Mouse (Mus musculus): Measurements from ENCODE around the gene Hist1h1d. TPM values are rescaled to one million over a fixed set of nuclear protein-coding genes. Genes with fewer than 3 reads are reported as not detected.
"Not testable (repeated sequence)": the region's sequence is repeated elsewhere in the genome, so short reads cannot be mapped to it uniquely, and the experiment has no call there.

Gene Hist1h1d
- total RNA-seq, 2 experiments from 2014 or later, result 6.4 to 6.6 TPM

DNA sequence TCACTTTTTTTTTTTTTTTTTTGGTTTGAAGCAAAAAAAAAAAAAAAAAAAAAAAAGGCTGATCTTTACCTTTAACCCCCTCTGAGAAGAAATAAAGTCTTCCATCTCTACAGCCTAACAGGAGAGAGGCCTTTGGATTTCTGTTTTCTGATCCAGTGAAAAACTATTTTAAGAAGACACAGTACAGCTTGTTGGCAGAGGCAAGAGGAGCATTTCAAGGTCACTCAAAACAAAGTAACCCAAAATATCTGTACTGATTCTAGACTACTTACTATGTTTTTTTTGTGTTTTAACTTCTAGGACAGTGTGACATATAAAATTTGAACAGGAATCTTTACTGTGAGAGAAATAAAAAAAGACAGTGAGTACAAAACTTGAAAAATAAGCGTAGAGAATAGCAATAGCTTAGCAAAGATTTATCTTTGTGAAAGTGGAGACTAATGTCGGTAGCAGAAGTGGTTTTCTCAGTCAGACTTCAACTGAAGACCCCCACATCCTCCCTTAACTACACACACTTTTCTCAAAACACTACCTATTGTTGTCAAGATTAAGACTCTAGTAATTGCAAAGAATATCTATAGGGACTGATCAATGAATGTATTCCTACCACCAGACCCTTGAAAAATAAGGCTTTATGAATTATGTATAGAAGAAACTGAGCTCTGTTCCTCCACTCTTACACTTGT is 23.4 kb upstream of the Hist1h1d start:
- no peak for DNase-seq (ENCODE audit: low spot score in 2 of 2)

DNA sequence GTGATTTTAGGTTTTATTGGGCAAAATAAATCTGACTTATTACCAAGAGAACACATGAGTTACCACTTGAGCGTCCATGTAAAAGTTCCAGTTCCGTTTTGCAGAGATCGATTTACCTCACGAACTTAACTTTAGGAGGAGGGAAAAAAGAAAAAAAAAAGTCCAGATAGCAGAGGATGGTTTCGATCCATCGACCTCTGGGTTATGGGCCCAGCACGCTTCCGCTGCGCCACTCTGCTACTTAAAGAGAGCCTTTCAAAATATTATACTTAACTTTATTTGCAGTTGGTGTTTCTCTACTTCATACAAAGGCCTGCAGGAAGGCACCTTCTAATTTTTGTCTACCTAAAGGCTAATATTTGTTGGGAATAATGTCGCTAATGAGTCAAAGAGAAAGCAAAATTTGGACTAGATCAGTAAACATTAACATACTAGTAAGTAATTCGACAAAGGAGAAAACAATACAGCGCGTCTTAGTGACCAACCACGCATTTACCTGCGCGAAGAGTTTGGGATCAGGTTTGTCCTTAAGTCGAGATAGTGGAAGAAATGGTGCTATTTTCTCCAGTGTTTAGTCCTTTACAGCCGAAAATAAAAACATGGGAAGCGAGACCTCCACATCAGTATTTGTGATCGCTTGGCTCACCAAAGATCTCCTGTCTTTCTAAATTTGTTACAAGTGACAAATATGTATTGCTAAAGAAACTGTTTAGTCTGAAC is 22.7 kb upstream of the Hist1h1d start:
- DNase-seq (ENCODE audit: low spot score in 2 of 2), result peak; percentile 71 to 76

DNA sequence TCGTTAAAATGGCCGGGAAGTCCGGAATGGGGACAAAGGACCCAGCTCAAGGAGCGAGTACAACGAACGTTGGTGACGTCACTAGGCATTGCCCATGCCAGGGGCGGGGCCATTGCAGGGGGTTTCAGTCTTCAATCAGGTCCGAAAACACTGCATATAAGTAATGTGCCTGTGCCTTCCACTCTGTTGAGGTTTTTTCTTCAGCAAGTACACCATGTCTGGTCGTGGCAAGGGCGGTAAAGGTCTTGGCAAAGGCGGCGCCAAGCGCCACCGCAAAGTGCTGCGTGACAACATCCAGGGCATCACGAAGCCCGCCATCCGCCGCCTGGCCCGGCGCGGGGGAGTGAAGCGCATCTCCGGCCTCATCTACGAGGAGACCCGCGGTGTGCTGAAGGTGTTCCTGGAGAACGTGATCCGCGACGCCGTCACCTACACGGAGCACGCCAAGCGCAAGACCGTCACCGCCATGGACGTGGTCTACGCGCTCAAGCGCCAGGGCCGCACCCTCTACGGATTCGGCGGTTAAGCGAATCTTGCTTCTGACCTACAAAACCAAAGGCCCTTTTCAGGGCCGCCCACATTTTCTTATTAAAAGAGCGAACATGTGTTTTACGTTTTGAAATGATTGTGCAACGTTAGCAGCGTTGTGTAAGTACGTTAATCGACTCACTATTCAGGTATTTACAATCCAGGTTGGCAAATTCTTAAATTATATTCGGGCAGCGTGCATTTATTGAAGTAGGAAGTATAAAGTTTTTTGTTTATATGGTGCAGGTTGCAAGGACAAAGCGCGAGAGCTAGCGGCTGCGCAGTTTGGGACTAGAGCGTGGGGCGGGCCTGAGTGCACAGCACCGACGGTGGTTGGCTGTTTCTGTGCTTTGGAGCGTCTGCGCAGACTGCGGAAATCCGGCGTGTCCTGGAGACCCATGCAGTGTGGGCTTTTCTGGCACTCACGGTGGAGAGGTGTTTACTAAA is 21.9 kb upstream of the Hist1h1d start, which contains the start of gene Hist1h4h:
Hist1h4h (plus strand) TSS at position 150 of the 975 bp plus-strand sequence.
- DNase-seq (ENCODE audit: low spot score in 2 of 2), result peak; percentile 95 to 96

DNA sequence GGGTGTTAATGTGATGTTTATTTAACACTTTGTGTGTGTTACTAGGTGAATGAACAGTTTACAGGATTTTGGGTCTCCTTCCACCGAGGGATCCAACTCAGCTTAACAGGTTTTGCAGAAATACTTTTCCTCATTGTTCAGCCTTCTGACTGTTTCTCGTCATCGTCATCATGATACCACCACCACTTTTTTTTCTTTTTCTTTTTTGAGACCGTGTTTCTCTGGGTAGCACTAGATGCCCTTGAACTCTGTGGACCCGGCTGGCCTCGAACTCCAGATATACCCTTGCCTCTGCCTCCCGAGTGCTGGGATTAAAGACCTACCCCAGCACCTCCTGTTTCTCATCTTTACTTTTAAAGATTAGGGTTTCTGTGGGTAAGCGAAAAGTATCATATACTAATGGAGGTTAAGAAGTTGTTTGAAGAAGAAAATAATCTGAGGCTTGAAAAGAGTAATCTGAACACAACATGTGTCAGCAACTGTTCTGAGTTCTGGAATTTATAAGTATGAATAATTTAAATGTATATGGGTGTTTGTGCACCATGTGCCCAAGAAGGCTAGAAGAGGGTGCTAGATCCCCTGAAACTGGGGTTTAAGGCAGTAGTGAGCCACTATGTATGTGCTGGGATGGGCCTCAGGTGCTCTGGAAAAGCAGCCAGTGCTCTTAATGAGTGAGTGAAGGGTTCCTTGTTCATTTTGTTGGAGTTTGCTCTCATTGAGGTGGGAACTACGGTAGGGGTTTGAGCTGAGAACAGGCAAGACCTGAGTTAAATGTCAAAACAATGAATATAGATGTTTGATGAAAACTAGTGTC is 20.6 kb upstream of the Hist1h1d start:
- DNase-seq (ENCODE audit: low spot score in 2 of 2), result no peak

DNA sequence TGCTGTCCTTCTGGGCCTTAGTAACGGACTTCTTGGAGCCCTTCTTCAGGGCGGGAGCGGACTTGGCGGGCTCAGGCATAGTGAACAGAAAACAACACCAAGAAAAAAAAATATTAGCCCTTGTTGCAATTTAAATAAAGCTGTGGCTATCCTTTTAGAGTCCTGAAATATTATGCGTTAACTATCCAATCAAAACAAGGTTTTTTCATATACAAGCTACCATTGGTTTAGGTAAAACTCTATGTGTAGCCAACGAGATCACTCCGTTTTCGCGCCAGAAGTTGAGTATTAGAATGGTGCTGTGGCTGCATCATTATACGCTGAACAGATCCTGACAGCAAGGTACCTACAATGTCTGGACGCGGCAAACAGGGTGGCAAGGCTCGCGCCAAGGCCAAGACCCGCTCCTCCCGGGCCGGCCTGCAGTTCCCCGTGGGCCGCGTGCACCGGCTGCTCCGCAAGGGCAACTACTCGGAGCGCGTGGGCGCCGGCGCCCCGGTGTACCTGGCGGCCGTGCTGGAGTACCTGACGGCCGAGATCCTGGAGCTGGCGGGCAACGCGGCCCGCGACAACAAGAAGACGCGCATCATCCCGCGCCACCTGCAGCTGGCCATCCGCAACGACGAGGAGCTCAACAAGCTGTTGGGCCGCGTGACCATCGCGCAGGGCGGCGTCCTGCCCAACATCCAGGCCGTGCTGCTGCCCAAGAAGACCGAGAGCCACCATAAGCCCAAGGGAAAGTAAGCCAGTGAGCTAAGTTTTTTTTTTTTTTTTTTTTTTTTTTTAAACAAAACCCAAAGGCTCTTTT is 19.3 kb upstream of the Hist1h1d start, which contains the start of gene Hist1h2af:
Hist1h2af (plus strand) TSS at position 347 of the 808 bp plus-strand sequence.
- DNase-seq (ENCODE audit: low spot score in 2 of 2), result peak; percentile 57 to 67

DNA sequence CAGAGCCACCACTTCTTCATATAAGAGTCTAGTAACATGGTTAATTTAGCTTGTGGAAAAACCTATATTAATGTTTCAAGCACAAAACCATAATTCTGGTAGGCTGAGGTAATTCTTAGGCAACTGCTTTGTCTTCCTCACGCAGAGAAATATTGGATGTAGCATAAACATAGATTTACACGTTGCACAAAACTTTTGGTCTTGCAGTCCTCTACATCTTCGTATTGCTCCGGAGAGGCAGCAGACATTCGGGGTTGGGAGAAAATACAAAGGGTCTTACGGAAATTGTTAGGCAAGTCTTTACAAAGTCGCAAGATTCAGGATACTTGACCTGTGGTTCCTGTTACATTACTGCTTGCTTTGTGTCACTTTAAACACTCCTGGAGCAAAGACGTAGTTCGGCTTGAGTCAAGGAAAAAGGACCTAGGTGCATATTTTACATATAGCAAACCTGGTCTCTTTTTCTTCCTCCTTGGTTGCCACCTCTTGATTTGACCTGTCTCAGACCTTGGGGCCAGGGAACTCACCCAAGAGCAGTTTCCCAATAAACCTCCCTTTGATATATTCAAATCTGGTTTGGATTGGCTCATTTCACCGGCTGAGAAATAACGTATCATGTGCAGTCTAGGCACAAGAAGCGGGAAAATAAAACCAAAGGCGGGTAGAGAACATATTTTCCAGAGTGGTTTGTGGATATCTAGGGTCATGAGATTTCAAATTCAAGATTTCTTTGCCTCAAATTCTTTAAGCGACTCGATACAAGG is 18.5 kb upstream of the Hist1h1d start:
- DNase-seq (ENCODE audit: low spot score in 2 of 2), result no peak

DNA sequence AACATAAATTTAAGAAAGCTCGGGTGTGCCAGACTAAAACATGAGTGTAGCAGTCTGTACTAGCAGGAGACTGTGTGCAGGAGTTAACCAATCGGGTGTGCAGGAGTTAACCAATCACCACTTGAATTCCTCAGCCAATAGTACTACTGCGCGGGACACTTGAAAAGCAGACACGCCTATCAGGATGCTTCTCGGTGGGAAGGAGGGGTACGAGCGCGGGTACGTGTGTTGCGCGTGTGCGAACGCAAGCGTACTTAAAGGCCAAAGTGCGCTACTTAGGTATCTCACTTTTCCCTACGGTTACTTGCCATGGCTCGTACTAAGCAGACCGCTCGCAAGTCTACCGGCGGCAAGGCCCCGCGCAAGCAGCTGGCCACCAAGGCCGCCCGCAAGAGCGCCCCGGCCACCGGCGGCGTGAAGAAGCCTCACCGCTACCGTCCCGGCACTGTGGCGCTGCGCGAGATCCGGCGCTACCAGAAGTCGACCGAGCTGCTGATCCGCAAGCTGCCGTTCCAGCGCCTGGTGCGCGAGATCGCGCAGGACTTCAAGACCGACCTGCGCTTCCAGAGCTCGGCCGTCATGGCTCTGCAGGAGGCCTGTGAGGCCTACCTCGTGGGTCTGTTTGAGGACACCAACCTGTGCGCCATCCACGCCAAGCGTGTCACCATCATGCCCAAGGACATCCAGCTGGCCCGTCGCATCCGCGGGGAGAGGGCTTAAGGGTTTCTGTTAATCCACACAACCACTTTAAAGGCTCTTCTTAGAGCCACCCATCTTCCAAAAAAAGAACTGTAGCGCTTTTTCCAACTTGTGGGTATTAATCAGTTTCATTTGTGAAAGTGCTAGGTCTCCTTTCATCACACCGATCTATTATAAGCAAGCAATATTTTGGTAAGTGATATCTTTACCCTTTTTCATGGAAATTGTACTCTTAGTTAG is 17.7 kb upstream of the Hist1h1d start, which contains the start of gene Hist1h3g:
Hist1h3g (plus strand) TSS at position 286 of the 939 bp plus-strand sequence.
- peak; percentile 92 to 94 for DNase-seq (ENCODE audit: low spot score in 2 of 2)

DNA sequence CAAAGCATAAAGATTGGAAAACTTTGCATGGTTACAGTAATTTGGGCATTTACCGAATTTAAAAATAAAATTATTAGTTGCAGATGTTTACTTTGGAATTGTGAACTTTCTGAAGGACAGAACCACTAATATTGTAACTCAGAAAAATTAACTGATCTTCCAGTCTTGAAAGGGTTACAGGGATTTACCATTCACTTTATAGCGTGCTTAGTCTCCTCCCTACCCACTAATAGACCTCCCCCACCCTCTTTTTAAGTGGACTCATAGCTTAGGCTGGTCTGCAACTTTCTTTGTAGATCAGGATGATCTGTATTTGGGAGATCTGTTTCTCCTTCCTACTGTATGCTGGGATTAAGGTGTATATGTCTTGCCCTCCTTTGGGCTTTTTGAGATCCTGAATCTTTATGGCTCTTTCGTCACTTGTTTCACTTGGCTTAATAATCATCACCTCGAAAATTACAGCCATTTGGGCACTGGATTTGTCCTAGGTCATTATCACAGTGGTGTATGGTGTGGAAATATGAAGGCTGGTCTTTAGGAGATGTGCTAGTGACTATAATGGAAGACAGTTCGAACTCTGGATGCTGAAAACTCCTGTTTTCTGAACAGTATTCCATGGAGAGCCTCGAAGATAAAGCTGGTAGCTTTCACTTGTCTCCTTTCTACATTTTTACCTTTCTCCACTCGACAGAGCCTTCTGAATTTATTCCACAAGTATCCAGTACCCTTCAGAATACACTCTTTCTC is 16.8 kb upstream of the Hist1h1d start:
- DNase-seq (ENCODE audit: low spot score in 2 of 2), result no peak

DNA sequence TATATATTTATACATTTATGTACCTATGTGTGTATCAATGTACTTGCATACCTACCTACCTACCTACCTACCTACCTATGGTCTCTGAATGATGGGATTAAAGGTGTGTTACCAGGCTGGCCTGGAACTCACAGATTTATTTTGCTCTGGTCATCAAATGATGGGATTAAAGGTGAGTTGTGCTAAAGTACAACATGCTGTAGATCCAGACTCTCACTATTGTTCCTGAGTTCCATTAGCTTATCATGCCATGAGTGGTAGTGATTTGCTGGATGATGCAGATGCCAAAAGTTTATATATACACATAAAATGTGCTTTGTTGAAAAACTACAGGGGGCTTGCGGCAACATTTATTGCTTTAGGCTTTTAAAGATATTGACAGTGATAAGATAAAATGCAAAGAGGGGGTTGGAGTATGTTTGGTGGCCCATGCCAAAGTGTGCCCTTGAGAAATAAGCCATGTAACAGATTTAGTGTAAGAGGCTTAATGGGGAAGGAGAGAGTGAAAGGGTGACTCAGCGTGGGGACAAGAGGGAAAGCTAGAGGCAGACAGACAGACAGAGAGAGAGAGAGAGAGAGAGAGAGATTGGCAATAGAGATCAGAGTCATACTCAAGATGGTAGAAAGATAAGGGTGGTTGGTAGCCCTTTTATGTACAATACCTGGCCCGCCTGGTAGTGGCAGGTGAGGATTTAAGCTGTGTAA is 15.9 kb upstream of the Hist1h1d start:
- DNase-seq (ENCODE audit: low spot score in 2 of 2), result no peak

DNA sequence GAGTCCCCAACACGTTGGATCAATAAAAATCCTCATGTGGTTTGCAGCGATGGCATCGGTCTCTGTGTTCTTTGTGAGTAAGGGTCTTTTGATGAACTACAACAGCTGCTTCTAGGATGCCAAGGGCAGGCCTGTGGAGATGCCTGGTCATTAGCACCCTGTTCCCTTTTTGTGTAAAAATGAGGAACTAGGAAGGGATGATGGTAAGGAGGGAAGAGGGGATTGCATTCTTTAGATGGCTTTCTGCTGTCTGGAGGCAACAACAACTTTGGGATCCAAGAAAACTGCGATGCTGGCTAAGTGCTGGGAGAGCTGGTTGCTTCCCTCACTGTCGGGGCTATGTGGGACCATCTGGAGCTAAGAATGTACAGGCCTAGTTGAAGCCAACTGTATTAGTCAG is 14.8 kb upstream of the Hist1h1d start:
- no peak for DNase-seq (ENCODE audit: low spot score in 2 of 2)

DNA sequence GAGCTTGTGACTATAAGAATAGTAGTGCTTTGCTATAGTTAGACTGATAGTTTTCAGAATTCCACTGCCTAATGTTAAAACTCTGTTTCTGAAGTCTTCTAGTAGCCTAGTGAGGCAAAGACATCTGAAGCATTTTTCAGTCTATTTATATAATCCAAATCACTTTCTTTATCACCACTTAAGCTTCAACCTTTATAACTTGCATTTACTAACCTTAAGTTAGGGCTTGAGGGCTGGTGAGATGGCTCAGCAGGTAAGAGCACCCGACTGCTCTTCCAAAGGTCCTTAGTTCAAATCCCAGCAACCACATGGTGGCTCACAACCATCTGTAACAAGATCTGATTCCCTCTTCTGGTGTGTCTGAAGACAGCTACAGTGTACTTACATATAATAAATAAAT is 13.2 kb upstream of the Hist1h1d start:
- not testable (repeated sequence) for DNase-seq (ENCODE audit: low spot score in 2 of 2)

DNA sequence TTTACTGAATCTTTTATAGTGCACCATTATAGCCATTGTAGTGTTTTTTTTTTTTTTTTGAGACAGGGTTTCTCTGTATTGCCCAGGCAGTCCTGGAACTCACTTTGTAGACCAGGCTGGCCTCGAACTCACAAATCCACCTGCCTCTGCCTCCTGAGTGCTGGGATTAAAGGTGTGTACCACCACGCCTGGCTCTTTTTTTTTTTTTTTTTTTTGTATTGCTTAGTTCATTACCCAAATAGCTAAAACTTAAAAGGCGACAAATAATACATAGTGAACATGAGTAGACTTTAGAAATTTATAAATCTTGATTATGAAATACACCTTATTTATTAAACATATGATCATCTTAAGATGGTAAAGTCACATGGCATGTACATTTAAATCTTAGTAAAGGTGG is 11.6 kb upstream of the Hist1h1d start:
- no peak for DNase-seq (ENCODE audit: low spot score in 2 of 2)

DNA sequence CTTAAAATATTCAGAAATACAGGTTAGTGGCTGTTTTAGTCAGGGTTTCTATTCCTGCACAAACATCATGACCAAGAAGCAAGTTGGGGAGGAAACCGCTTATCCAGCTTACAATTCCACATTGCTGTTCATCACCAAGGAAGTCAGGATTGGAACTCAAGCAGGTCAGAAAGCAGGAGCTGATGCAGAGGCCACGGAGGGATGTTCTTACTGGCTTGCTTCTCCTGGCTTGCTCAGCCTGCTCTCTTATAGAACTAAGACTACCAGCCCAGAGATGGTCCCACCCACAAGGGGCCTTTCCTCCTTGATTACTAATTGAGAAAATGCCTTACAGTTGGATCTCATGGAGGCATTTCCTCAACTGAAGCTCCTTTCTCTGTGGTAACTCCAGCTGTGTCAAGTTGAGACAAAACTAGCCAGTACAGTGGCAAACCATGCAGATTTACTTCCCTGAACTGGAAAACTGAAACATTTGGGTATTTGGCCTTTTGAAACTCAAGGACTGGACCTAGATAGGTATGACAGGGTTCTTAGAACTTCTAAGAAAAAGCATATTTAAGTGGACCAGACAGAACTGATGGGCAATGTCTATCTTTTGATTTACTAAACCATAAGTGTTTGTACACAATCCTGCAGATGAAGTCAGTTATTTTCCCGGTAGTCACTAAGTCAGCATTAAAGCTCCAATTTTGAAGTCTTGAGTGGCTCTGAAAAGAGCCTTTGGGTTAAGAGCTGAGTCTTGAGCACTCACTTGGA is 10.7 kb upstream of the Hist1h1d start:
- DNase-seq (ENCODE audit: low spot score in 2 of 2), result not testable (repeated sequence)

DNA sequence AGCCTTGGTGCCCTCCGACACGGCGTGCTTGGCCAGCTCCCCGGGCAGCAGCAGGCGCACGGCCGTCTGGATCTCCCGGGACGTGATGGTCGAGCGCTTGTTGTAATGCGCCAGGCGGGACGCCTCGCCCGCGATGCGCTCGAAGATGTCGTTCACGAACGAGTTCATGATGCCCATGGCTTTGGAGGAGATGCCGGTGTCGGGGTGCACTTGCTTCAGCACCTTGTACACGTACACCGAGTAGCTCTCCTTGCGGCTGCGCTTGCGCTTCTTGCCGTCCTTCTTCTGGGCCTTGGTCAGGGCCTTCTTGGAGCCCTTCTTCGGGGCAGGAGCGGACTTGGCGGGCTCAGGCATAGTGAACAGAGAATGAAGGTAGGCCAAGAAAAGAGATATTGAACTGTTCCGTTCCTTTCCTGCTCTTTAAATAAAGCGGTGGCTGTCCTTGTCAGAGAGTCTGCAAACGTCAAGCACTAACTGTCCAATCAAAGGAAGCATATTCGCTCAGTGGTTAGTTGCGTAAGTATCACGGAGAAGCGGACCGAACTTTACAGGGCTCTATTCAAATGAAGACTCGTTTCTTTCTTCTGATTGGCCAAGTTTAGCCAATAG is 10.0 kb upstream of the Hist1h1d start, which contains the start of gene Hist1h2bh:
Hist1h2bh (minus strand) TSS at position 394 of the 609 bp plus-strand sequence.
- DNase-seq (ENCODE audit: low spot score in 2 of 2), result peak; percentile 41 to 54

Data from layer of hippocampus, postnatal 10 days (tissue).